Mouse (Mus musculus) kidney, postnatal 4 days (tissue): ENCODE data around the gene Psmg1.

Experiments used
- DNase-seq, 2 experiments: peaks; one replicate each; pipeline ENCODE4 v3.0.0; 2021; ENCODE audit warnings: mixed read lengths in 2 of 2

Psmg1 gene

GRCm38 (mm10) chr16:95956618-95957017 lies 34.1 kb downstream of the Psmg1 start:
- DNase-seq, result peak; percentile 29 to 41

DNA sequence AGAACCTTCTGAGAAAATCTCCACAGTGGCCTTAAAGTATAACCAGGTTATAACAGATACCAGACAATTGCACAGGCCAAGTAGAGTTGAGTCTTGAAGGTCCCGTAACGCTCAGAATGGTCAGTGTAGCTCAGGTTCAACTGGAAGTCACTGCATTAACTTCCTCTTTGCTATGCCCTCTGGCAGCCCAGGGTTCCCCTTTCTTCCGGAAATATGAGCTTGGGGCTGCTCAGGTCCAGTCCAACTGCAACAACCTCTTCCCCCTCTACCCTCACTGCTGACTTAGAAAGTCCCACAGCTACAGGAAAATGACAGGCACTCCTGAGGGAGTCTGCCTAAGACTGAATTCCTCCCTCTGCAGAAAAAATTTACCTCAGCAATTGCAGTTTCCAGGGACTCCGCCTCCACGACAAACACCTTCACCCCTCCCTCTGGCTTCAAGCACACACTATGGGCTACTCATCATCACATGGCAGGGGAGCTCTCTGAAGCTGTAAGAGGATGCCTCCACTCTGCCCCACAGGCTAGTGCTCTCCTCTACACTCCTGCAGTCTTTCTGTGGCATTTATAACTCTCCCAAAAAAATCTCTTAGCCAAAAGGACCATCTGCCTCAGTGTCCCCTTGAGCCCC lies 34.9 kb downstream of the Psmg1 start:
- no peak for DNase-seq

DNA sequence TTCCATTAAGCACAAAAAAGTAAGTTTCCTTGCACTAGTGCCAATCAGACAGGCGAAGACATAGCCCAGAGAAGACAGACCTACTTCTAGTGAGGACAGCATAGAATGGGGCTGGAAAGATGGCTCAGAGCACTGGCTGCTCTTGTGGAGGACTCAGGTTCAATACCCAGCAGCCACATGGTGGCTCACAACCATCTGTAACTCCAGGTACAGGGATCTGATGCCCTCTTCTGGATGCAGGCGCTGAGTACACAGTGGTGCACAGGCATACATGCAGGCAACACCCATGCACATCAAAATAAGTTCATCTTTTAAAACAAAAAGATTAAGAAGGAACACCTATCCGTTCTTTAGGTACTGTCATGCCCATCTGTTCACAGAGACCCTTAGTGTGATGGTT lies 36.4 kb downstream of the Psmg1 start:
- no peak for DNase-seq

DNA sequence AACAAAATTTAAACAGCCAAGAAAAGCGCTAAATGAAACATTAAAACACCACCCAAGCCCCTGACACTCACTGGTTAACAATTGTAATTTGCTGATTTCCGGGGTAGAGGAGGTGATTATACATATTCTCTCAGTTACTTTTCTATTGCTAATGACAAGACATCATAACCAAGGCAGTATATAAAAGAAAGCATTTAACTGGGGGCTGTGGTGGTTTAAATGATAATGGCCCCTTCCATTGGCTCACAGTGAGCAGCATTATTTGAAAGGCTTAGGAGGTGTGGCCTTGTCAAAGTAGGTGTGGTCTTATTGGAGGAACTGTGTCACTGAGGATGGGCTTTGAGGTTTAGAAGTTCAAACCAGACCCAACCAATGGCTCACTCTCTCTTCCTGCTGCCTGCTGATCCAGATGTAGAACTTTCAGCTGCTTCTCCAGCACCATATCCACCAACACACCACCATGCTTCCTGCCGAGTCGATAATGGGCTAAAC lies 37.6 kb downstream of the Psmg1 start:
- no peak for DNase-seq

- DNase-seq, result no peak
Measured at GRCm38 (mm10) chr16:95951471-95951870, 39.3 kb downstream of the Psmg1 start.

- peak; percentile 69 to 81 for DNase-seq
Measured at GRCm38 (mm10) chr16:95945389-95946311, 45.1 kb downstream of the Psmg1 start.

- DNase-seq, result no peak
Measured at GRCm38 (mm10) chr16:95943186-95943585, 47.6 kb downstream of the Psmg1 start.

- no peak for DNase-seq
Measured at GRCm38 (mm10) chr16:95941575-95941974, 49.2 kb downstream of the Psmg1 start.

GRCm38 (mm10) chr16:95935495-95935961 lies 55.2 kb downstream of the Psmg1 start:
- peak in 1 of 2 experiments; percentile 12 for DNase-seq

- DNase-seq, result no peak
Measured at GRCm38 (mm10) chr16:95932860-95933259, 57.9 kb downstream of the Psmg1 start.

DNA sequence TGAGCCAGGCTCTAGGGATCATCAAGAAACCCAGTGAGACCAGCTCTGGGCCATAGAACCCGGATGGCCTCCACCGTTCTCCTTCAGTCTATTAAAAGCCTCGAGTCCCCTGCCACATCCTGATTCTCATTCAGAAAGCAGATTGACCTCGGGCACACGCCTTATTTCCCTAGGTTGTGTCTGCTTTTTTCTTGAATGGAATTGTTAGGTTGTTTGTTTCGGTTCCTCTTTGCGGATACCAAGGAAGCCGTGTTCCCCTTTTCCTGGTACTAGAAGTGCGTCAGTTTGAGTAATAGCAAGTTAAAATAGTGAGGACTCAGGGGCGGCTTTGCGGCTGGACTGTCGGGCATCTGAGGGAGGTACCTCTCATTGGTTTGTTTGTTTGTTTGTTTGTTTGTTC lies 59.3 kb downstream of the Psmg1 start:
- DNase-seq, result no peak
